Mouse (Mus musculus): ENCODE measurements at regions not wholly inside any gene's neighbourhood (a gene's known extent, or its start where the extent isn't known, plus 50 kb on each side); places are given as distances from the start of the nearest gene placed in this dataset.

DNA sequence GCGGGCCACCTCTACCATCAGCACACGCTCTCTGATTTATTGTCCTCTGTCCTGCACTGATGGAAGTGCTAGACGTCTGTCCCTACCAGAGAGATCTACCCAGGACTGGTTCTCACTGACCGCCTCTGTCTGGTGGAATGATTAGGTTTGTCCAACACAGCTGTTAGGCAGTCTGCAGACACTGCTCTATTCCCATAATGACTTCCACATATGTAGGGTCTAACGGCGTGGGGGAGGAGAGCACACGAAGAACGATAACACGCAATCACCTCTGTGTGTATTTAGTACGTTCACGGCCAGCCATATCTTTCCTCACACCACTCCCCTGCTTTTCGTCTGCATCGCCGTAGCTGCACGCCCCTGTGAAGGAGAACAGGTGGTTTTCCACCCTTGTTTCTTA lies 165.0 kb downstream of the Cand1 start:
- TF ChIP-seq CHD2 (IDR thresholded peaks at IDR 0.05; ENCODE audit: low read depth, low read length) (no peak), ZC3H11A (IDR thresholded peaks at IDR 0.05; ENCODE audit: borderline replicate concordance, low read depth, low read length) (no peak)
- H3K4me1 ChIP-seq (ENCODE audit: control insufficient read depth in 2 of 2, insufficient read depth in 2 of 2, low read length in 2 of 2, poor library complexity in 1 of 2): no peaks in the 10 kb centered on the region
- H3K4me3 ChIP-seq (ENCODE audit: insufficient read depth in 1 of 2, low read depth in 1 of 2, low read length in 2 of 2, poor library complexity in 1 of 2, severe bottlenecking in 1 of 2): no peak overlapping the region
- H3K9ac ChIP-seq (ENCODE audit: insufficient read depth, low read depth, low read length, poor library complexity, severe bottlenecking): no peak overlapping the region
- no peaks in the 10 kb centered on the region for H3K36me3 ChIP-seq (ENCODE audit: control insufficient read depth, insufficient read depth, low read length, poor library complexity, severe bottlenecking)
- in situ Hi-C loops (cut with MboI; ENCODE audit: low sequenced_read_pairs in 2 of 2, unreplicated experiment in 2 of 2): no loop called here
- H3K9me3 ChIP-seq (ENCODE audit: control insufficient read depth, insufficient read depth, low read depth, low read length): no peaks in the 10 kb centered on the region
- H3K27ac ChIP-seq (ENCODE audit: insufficient read depth, low read depth, low read length, poor library complexity, severe bottlenecking): no peak overlapping the region
- no peak for DNase-seq (ENCODE audit: low read depth, low spot score)

DNA sequence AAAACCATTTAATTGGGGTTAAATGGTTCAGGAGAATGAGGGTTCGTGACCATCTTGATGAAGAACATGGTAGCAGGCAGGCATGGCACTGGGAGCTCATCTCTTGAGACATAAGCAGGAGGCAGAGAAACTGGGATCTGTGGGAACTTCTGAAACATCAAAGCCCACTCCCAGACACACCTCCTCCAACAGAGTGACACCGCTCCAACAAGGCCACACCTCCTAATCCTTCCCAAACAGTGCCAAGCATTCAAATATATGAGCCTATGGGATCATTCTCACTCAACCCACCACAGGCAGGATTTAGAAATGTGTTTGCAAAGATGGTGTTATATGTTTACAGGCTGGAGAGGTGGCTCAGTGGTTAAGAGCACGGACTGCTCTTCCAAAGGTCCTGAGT lies 165.9 kb downstream of the Cand1 start:
- no peaks in the 10 kb centered on the region for H3K9me3 ChIP-seq (ENCODE audit: control insufficient read depth, insufficient read depth, low read depth, low read length)
- H3K4me1 ChIP-seq (ENCODE audit: control insufficient read depth in 2 of 2, insufficient read depth in 2 of 2, low read length in 2 of 2, poor library complexity in 1 of 2): no peaks in the 10 kb centered on the region
- DNase-seq (ENCODE audit: low read depth, low spot score): no peak
- no peak overlapping the region for H3K27ac ChIP-seq (ENCODE audit: insufficient read depth, low read depth, low read length, poor library complexity, severe bottlenecking)
- H3K9ac ChIP-seq (ENCODE audit: insufficient read depth, low read depth, low read length, poor library complexity, severe bottlenecking): no peak overlapping the region
- H3K4me3 ChIP-seq (ENCODE audit: insufficient read depth in 1 of 2, low read depth in 1 of 2, low read length in 2 of 2, poor library complexity in 1 of 2, severe bottlenecking in 1 of 2): no peak overlapping the region
- no peak for TF ChIP-seq ZC3H11A (IDR thresholded peaks at IDR 0.05; ENCODE audit: borderline replicate concordance, low read depth, low read length)
- no peak for TF ChIP-seq CHD2 (IDR thresholded peaks at IDR 0.05; ENCODE audit: low read depth, low read length)
- no peak for TF ChIP-seq ZNF384 (IDR thresholded peaks at IDR 0.05; ENCODE audit: low read depth, low read length)
- no peak for TF ChIP-seq MAFK (IDR thresholded peaks at IDR 0.05; ENCODE audit: insufficient read depth, low read depth, low read length)
- TF ChIP-seq HCFC1 (IDR thresholded peaks at IDR 0.05; ENCODE audit: borderline replicate concordance, insufficient read depth, low read length): no peak
- in situ Hi-C loops (cut with MboI; ENCODE audit: low sequenced_read_pairs in 2 of 2, unreplicated experiment in 2 of 2): no loop called here
- no peaks in the 10 kb centered on the region for H3K36me3 ChIP-seq (ENCODE audit: control insufficient read depth, insufficient read depth, low read length, poor library complexity, severe bottlenecking)

DNA sequence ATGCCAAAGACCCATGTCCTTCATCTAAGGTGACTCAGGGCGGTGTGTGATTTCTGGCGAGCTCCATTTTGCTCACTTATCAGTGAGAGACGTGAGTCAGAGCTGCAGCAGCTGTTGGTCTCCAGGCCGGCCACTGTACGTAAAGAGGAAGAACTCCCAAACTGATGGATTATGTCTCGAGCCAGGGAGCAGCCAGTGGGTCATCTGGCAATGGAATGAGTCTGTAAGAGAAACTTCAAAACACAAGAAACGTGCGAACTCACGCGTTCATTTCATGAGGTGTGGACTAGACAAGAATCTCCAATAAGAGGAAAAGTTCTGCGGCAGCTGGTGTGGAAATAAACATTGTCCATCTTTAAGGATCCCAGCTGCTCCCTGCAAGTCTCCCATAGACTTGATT lies 170.4 kb downstream of the Cand1 start:
- H3K36me3 ChIP-seq (ENCODE audit: control insufficient read depth, insufficient read depth, low read length, poor library complexity, severe bottlenecking): no peaks in the 10 kb centered on the region
- TF ChIP-seq MAFK (IDR thresholded peaks at IDR 0.05; ENCODE audit: insufficient read depth, low read depth, low read length) (no peak), ZC3H11A (IDR thresholded peaks at IDR 0.05; ENCODE audit: borderline replicate concordance, low read depth, low read length) (no peak), CHD2 (IDR thresholded peaks at IDR 0.05; ENCODE audit: low read depth, low read length) (no peak), HCFC1 (IDR thresholded peaks at IDR 0.05; ENCODE audit: borderline replicate concordance, insufficient read depth, low read length) (no peak), ZNF384 (IDR thresholded peaks at IDR 0.05; ENCODE audit: low read depth, low read length) (no peak)
- H3K27ac ChIP-seq (ENCODE audit: insufficient read depth, low read depth, low read length, poor library complexity, severe bottlenecking): no peak overlapping the region
- H3K9ac ChIP-seq (ENCODE audit: insufficient read depth, low read depth, low read length, poor library complexity, severe bottlenecking): no peak overlapping the region
- in situ Hi-C loops (cut with MboI; ENCODE audit: low sequenced_read_pairs in 2 of 2, unreplicated experiment in 2 of 2): loop anchor here in 1 of 2 experiments (10.0 kb wide), 1 partner anchor 105 kb away; no protein-coding TSS in a partner anchor
- H3K9me3 ChIP-seq (ENCODE audit: control insufficient read depth, insufficient read depth, low read depth, low read length): no peaks in the 10 kb centered on the region
- no peak overlapping the region for H3K4me3 ChIP-seq (ENCODE audit: insufficient read depth in 1 of 2, low read depth in 1 of 2, low read length in 2 of 2, poor library complexity in 1 of 2, severe bottlenecking in 1 of 2)
- no peak for DNase-seq (ENCODE audit: low read depth, low spot score)
- H3K4me1 ChIP-seq (ENCODE audit: control insufficient read depth in 2 of 2, insufficient read depth in 2 of 2, low read length in 2 of 2, poor library complexity in 1 of 2): no peaks in the 10 kb centered on the region

DNA sequence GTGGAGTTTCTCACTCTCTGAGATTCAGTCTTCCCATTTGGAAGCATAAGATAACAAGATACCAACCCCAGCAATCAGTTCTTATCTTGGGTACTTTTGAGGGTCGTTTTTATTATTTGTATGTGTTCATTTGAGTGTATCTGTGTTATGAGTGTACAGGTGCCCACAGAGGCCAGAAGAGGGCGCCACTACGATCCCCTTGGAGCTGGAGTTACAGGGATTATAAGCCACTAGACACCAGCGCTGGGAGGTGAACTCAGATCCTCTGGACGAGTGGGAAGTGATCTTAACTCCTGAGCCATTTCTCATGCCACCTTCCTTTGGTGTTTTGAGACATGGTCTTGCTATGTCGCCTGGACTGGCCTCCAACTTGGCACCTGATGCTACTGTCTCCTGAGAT lies 172.0 kb downstream of the Cand1 start:
- Histone ChIP-seq H3K4me3 (ENCODE audit: insufficient read depth in 1 of 2, low read depth in 1 of 2, low read length in 2 of 2, poor library complexity in 1 of 2, severe bottlenecking in 1 of 2) (no peak overlapping the region), H3K9me3 (ENCODE audit: control insufficient read depth, insufficient read depth, low read depth, low read length) (no peaks in the 10 kb centered on the region), H3K27ac (ENCODE audit: insufficient read depth, low read depth, low read length, poor library complexity, severe bottlenecking) (no peak overlapping the region), H3K9ac (ENCODE audit: insufficient read depth, low read depth, low read length, poor library complexity, severe bottlenecking) (no peak overlapping the region), H3K4me1 (ENCODE audit: control insufficient read depth in 2 of 2, insufficient read depth in 2 of 2, low read length in 2 of 2, poor library complexity in 1 of 2) (no peaks in the 10 kb centered on the region), H3K36me3 (ENCODE audit: control insufficient read depth, insufficient read depth, low read length, poor library complexity, severe bottlenecking) (no peaks in the 10 kb centered on the region)
- TF ChIP-seq ZNF384 (IDR thresholded peaks at IDR 0.05; ENCODE audit: low read depth, low read length) (0 out of 2 replicates have a peak, but pooled peaks have one; percentile 30), CHD2 (IDR thresholded peaks at IDR 0.05; ENCODE audit: low read depth, low read length) (no peak), ZC3H11A (IDR thresholded peaks at IDR 0.05; ENCODE audit: borderline replicate concordance, low read depth, low read length) (no peak)
- in situ Hi-C loops (cut with MboI; ENCODE audit: low sequenced_read_pairs in 2 of 2, unreplicated experiment in 2 of 2): loop anchor here in 1 of 2 experiments (10.0 kb wide), 1 partner anchor 107 kb away; no protein-coding TSS in a partner anchor
- DNase-seq (ENCODE audit: low read depth, low spot score): no peak

DNA sequence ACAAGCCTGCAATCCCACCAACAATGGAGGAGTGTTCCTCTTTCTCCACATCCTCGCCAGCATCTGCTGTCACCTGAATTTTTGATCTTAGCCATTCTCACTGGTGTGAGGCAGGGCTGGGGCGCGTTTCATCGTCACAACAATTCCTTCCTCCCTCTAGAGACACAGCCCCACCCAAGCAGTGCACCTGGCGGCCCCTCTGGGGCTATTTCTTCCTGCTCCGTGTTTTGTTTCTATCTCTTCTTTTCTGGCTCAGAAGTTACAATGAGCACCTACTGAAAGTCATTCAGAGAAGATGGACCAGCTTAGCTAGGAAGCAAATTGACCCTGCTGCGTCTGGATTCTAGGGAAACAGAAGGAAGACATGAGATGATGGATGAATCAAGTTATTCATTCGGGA lies 172.5 kb downstream of the Cand1 start:
- TF ChIP-seq MAFK (IDR thresholded peaks at IDR 0.05; ENCODE audit: insufficient read depth, low read depth, low read length) (no peak), ZC3H11A (IDR thresholded peaks at IDR 0.05; ENCODE audit: borderline replicate concordance, low read depth, low read length) (no peak), CHD2 (IDR thresholded peaks at IDR 0.05; ENCODE audit: low read depth, low read length) (no peak), HCFC1 (IDR thresholded peaks at IDR 0.05; ENCODE audit: borderline replicate concordance, insufficient read depth, low read length) (no peak), ZNF384 (IDR thresholded peaks at IDR 0.05; ENCODE audit: low read depth, low read length) (no peak)
- in situ Hi-C loops (cut with MboI; ENCODE audit: low sequenced_read_pairs in 2 of 2, unreplicated experiment in 2 of 2): loop anchor here in 1 of 2 experiments (10.0 kb wide), 1 partner anchor 107 kb away; no protein-coding TSS in a partner anchor

More for the DNA sequence above, 172.5 kb downstream of the Cand1 start:
- H3K27ac ChIP-seq (ENCODE audit: insufficient read depth, low read depth, low read length, poor library complexity, severe bottlenecking): no peak overlapping the region
- H3K9me3 ChIP-seq (ENCODE audit: control insufficient read depth, insufficient read depth, low read depth, low read length): no peaks in the 10 kb centered on the region
- H3K4me3 ChIP-seq (ENCODE audit: insufficient read depth in 1 of 2, low read depth in 1 of 2, low read length in 2 of 2, poor library complexity in 1 of 2, severe bottlenecking in 1 of 2): no peak overlapping the region
- H3K36me3 ChIP-seq (ENCODE audit: control insufficient read depth, insufficient read depth, low read length, poor library complexity, severe bottlenecking): no peaks in the 10 kb centered on the region
- no peak for DNase-seq (ENCODE audit: low read depth, low spot score)
- no peak overlapping the region for H3K9ac ChIP-seq (ENCODE audit: insufficient read depth, low read depth, low read length, poor library complexity, severe bottlenecking)
- no peaks in the 10 kb centered on the region for H3K4me1 ChIP-seq (ENCODE audit: control insufficient read depth in 2 of 2, insufficient read depth in 2 of 2, low read length in 2 of 2, poor library complexity in 1 of 2)

All from ES-E14 (cell line).